Mouse (Mus musculus) embryonic fibroblast, embryonic 13.5 days (primary cell): Measurements from ENCODE around the gene Pde10a. TPM values are rescaled to one million over a fixed set of nuclear protein-coding genes. Genes with fewer than 3 reads are reported as not detected.

Source experiments
- H3K27ac ChIP-seq: 2 replicates; pipeline ENCODE4 v1.5.1; 2012; ENCODE audit warnings: low read length, control low read depth, inconsistent platforms; ENCODE audit not compliant: insufficient read depth
- H3K4me1 ChIP-seq: 2 replicates; pipeline ENCODE4 v1.6.1; 2011; ENCODE audit warnings: low read length; ENCODE audit not compliant: control insufficient read depth, insufficient read depth
- H3K4me3 ChIP-seq: 2 replicates; pipeline ENCODE4 v1.5.1; 2011; ENCODE audit warnings: mild to moderate bottlenecking, control low read depth, low read length; ENCODE audit not compliant: insufficient read depth
- CTCF ChIP-seq: IDR thresholded peaks from 2 replicates; pipeline ENCODE4 v1.5.1; 2011; ENCODE audit warnings: mild to moderate bottlenecking, control low read depth, low read length, moderate library complexity, borderline replicate concordance; ENCODE audit not compliant: insufficient read depth
- POLR2A ChIP-seq: IDR thresholded peaks from 2 replicates; pipeline ENCODE4 v1.6.1; 2011; ENCODE audit warnings: low read depth, mild to moderate bottlenecking, control low read depth, low read length, moderate library complexity
- polyA plus RNA-seq: library from polyadenylated mRNA; stranded (reverse); fragments of >200 nt; gene quantifications from 2 replicates; pipeline ENCODE4 v1.2.4, GENCODE M21; 2011; ENCODE audit warnings: low read depth; ENCODE audit not compliant: missing spikeins, insufficient read length

Gene Pde10a
- polyA plus RNA-seq, 1 experiment: 7.9 TPM

- no peak for TF ChIP-seq CTCF
- TF ChIP-seq POLR2A: no peak
- H3K4me3 ChIP-seq: no peak overlapping the region
- H3K4me1 ChIP-seq: no peaks in the 10 kb centered on the region
- no peak overlapping the region for H3K27ac ChIP-seq
Observed at GRCm38 (mm10) chr17:9032362-9033044, 507.3 kb downstream of the Pde10a start.

DNA sequence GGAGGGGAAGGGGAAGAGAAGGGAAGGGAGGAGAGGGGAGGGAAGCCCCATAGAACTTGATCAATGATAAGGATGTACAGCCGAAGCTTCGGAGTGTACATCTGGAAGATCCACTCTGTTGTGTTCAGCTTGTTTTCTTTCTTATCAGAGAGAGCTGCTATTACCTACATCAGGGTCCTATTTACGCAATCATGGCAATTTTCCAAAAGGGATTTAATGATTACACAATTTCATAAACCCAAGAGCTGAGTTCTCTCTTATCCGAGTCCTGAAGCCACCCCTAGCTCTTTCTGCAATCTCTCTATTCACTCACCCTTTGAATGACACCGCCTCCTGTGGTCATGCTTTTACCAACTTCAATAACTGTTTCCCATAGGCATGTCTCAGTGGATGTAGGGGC is 508.3 kb downstream of the Pde10a start:
- no peak overlapping the region for H3K27ac ChIP-seq
- TF ChIP-seq POLR2A (no peak), CTCF (no peak)
- no peaks in the 10 kb centered on the region for H3K4me1 ChIP-seq
- H3K4me3 ChIP-seq: no peak overlapping the region

DNA sequence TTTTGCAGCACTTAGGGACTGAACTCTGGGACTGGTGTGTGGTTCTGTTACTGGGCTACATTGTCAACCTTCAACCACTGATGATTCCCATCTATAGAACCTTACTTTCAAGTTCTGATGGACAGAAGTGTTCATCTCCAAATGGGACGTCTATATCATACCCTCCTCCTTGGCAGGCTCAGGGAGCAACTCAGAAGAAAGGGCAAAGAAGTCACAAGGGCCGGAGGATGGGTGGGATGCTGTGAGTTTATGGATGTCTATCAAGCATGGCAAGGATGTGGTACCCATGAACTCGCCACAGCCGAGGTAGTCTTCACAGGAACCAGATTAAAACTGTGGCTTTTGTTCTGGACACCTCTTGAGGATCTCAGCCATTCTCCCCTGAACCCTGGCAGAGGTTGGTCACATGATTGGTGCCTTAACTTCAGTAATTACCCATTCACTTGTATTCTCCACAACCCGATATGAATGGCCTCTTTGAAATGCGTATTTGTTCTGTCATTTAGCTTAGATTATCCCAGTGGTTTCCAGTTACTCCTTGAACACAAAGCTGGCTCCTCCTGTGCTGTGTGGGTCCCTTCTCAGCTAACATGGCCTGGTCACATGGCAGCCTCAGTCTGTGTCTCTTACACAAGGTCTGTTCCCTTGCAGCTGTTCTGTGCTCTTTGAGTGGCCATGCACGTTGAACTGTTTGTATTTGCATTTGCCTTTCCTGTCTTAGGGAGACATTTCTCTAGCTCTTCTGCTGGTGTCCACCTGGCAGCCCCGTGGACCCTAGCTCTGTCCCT is 510.6 kb downstream of the Pde10a start:
- no peak overlapping the region for H3K4me3 ChIP-seq
- TF ChIP-seq POLR2A (no peak), CTCF (no peak)
- H3K27ac ChIP-seq: no peak overlapping the region
- H3K4me1 ChIP-seq: no peaks in the 10 kb centered on the region

Other genes with a start within 250 kb of the Pde10a start
- 53.0 and 79.3 TPM in 2 replicates for gene Mpc1, start 242.5 kb upstream of the Pde10a start, polyA plus RNA-seq
- 47.3 and 56.3 TPM in 2 replicates for gene Sft2d1, start 214.3 kb upstream of the Pde10a start, polyA plus RNA-seq
- gene Prr18, start 187.9 kb upstream of the Pde10a start, polyA plus RNA-seq: not detected in 2 replicates
- not detected in 2 replicates for gene T2, start 169.4 kb upstream of the Pde10a start, polyA plus RNA-seq
- gene T, start 90.9 kb upstream of the Pde10a start, polyA plus RNA-seq: not detected in 2 replicates
- gene Gm17087, start 41.6 kb downstream of the Pde10a start, polyA plus RNA-seq: 3.7 and 4.0 TPM in 2 replicates